Mouse (Mus musculus): ENCODE measurements around the gene Aqp7. TPM values are rescaled to one million over a fixed set of nuclear protein-coding genes. Genes with fewer than 3 reads are reported as not detected.

The Aqp7 gene
- polyA plus RNA-seq (2012; ENCODE audit: insufficient read depth, low replicate concordance): not detected in 2 replicates

DNA sequence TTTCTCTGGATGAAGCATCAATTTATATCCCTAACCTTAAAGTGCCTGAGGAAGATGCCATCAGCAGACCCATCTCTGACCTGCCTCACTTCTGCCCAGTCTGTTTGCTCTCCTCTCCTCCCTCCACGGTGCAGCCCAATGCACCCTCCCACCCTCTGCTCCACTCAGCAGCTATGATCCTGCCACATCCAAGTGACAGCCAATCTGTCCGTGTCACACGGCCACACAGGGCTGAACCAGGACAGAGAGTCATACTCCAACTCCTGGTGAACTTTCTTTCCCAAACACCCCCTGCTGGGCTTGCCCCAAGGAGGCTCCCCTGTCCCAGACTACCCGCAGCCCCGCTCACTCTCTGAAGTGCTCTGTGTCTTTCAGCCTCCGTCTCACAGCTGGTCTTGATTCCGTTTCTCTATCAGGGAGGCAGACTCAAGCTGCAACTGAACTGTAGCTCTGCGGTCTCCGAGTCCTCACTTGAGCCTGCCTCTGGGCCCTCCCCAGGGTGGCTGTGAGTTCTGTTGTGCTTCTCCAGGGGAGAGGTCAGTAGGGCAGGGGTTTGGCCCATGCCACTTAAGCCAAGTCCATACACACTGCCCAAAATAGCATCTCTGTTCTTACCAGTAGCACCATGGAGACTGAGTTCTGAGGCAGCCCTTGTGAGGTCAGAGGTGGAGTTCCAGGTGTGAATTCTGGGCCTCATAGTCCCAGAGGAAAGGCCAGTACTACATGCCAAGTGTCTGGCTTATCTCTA is at the start of gene Aqp7:
TSS of gene Aqp7 (minus strand) at position 616 of the 748 bp plus-strand sequence.
- H3K27me3 ChIP-seq (replicated peaks): peaks cover 50% of the 10 kb centered on the region
- no peaks in the 10 kb centered on the region for H3K36me3 ChIP-seq (replicated peaks; ENCODE audit: low read length)
- TF ChIP-seq FLI1 (IDR thresholded peaks at IDR 0.05; ENCODE audit: low read length) (no peak), GATA1 (IDR thresholded peaks at IDR 0.05; ENCODE audit: borderline replicate concordance, low read length) (no peak)
- H3K4me1 ChIP-seq: peaks cover 6% of the 10 kb centered on the region
- H3K9me3 ChIP-seq: no peaks in the 10 kb centered on the region
- no peak within 1 kb of the TSS for H3K4me3 ChIP-seq (replicated peaks)

DNA sequence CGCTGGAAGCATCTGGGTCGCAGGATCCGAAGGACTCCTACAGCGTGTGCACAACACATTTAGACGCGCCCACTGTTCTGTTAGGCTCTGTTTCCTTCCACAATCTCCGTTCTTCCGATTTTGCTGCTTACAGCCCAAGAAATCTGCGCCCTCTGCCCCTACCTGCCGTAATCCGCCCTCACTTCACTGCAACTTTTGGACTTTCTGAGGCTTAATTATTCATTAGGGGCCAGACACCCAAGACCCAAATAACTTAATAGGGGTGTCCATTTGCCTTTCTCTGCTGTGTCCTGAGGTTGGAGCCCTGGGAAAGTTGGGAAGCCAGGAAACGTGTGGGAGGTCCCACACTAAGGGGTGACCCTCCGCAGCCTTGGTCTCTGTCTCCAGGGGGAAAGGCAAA is 49.4 kb upstream of the Aqp7 start:
- no peak overlapping the region for H3K4me3 ChIP-seq (replicated peaks)

DNA sequence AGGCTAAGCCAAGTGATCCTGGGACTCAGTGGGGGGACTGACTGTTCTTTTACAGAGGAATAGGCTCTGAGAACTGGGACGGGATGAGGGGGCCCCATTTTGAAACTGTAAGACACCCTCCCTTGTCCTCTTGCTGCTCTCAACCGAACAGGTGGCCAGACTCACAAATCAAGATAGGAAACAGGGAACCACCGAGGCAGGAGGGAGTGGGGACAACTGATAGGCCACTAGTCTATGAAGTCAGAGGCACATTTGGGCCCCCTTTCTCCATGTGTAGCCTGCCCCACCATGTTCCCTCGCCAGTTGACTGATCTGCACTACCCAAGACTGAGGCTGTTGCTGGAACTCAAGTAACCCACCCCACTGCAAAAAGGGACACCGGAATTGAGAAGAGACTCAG is 48.9 kb upstream of the Aqp7 start:
- TF ChIP-seq FLI1 (IDR thresholded peaks at IDR 0.05; ENCODE audit: low read length): no peak
- no peak for TF ChIP-seq GATA1 (IDR thresholded peaks at IDR 0.05; ENCODE audit: borderline replicate concordance, low read length)

More for the DNA sequence above, 49.4 kb upstream of the Aqp7 start:
- no peaks in the 10 kb centered on the region for H3K36me3 ChIP-seq (replicated peaks; ENCODE audit: low read length)
- no peaks in the 10 kb centered on the region for H3K9me3 ChIP-seq
- TF ChIP-seq FLI1 (IDR thresholded peaks at IDR 0.05; ENCODE audit: low read length) (no peak), GATA1 (IDR thresholded peaks at IDR 0.05; ENCODE audit: borderline replicate concordance, low read length) (no peak)
- peaks cover 13% of the 10 kb centered on the region for H3K4me1 ChIP-seq
- H3K27me3 ChIP-seq (replicated peaks): peaks cover 85% of the 10 kb centered on the region

DNA sequence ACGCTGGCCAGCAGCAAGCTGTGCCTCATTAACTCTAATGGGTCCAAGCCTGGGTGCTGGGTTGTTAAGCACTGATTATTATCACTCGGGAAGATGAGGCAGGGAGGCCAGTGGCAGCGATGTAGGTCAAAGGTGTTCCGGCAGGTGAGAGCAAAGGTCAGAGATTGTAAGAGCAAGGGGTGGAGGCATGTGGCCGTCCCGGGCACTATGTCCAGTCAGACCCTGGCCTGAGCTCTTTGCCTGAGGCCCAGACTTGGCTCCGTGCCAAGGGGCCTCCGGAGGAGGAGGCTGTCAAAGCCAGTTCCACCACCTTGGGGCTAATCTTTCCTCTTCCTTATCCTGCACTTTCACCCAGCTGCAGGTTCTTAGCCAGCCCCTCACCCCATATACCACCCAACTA is 48.2 kb upstream of the Aqp7 start:
- TF ChIP-seq GATA1 (IDR thresholded peaks at IDR 0.05; ENCODE audit: borderline replicate concordance, low read length): no peak
- no peak for TF ChIP-seq FLI1 (IDR thresholded peaks at IDR 0.05; ENCODE audit: low read length)
- Histone ChIP-seq H3K4me3 (replicated peaks) (no peak overlapping the region), H3K9me3 (no peaks in the 10 kb centered on the region), H3K4me1 (peaks cover 13% of the 10 kb centered on the region), H3K36me3 (replicated peaks; ENCODE audit: low read length) (no peaks in the 10 kb centered on the region), H3K27me3 (replicated peaks) (peaks cover 87% of the 10 kb centered on the region)

More for the DNA sequence above, 48.9 kb upstream of the Aqp7 start:
- Histone ChIP-seq H3K36me3 (replicated peaks; ENCODE audit: low read length) (no peaks in the 10 kb centered on the region), H3K9me3 (no peaks in the 10 kb centered on the region), H3K4me1 (peaks cover 13% of the 10 kb centered on the region), H3K27me3 (replicated peaks) (peaks cover 84% of the 10 kb centered on the region), H3K4me3 (replicated peaks) (no peak overlapping the region)

DNA sequence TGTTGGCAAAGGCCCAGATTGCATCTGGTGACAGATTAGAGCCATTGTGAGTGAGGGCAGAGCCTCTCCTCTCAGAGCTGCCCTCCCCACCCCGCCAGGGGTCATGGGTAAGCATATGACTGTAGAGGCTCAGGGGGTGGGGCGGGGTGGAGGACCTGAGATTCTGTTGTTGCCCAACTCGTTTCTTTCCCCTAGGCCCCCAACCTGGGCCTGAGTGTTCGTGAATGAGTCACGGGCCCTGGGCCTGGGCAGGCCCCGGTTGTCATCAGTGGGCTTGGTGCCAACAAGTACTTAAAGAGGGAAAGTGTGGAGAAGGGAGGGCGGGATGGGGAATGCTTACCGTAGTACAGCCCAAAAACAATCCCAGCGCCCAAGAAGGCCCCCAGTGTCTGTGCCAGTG is 46.4 kb upstream of the Aqp7 start:
- TF ChIP-seq FLI1 (IDR thresholded peaks at IDR 0.05; ENCODE audit: low read length) (no peak), GATA1 (IDR thresholded peaks at IDR 0.05; ENCODE audit: borderline replicate concordance, low read length) (no peak)
- Histone ChIP-seq H3K27me3 (replicated peaks) (peaks cover 83% of the 10 kb centered on the region), H3K36me3 (replicated peaks; ENCODE audit: low read length) (no peaks in the 10 kb centered on the region), H3K4me1 (peaks cover 13% of the 10 kb centered on the region), H3K9me3 (no peaks in the 10 kb centered on the region), H3K4me3 (replicated peaks) (no peak overlapping the region)

DNA sequence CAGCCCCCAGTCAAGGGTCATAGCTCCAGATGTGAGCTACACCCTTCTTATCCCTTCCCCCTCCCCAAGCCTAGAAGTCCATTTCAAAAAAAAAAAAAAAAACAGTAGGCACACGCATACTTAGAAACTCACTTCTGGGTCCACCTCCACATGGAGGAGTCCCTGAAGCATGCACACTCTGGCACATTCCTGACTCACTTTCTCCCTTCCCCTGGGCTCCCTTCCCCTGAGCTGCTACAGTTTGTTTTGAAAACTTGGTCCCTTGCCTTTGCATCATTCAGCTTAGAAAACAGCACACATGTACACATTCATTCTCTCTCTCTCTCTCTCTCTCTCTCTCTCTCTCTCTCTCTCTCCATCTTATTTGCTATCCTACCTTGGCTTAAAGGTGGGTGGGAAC is 45.0 kb upstream of the Aqp7 start:
- TF ChIP-seq FLI1 (IDR thresholded peaks at IDR 0.05; ENCODE audit: low read length) (no peak), GATA1 (IDR thresholded peaks at IDR 0.05; ENCODE audit: borderline replicate concordance, low read length) (no peak)
- no peak overlapping the region for H3K4me3 ChIP-seq (replicated peaks)
- peaks cover 86% of the 10 kb centered on the region for H3K27me3 ChIP-seq (replicated peaks)
- no peaks in the 10 kb centered on the region for H3K36me3 ChIP-seq (replicated peaks; ENCODE audit: low read length)
- no peaks in the 10 kb centered on the region for H3K9me3 ChIP-seq
- H3K4me1 ChIP-seq: peaks cover 4% of the 10 kb centered on the region

DNA sequence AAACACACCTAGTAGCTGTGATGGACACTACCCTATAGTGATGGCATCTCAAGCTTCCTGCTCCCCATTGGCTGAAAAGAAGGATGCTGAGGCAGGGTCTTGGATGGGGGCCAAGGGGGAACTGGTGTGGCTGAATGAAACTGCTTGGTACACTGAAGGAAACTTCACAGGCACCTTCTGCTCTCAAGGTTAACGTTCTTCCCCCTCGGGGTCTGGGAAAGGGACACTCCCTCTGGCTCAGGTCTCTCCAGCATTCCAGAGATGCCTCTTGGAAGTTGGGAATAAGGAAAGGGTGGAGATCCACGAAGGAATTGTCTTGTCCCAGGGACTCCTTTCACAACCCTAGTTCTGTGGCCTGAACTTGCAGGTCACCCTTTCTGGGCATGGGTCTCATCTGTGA is 43.5 kb upstream of the Aqp7 start:
- Histone ChIP-seq H3K27me3 (replicated peaks) (peaks cover 84% of the 10 kb centered on the region), H3K9me3 (no peaks in the 10 kb centered on the region), H3K4me1 (no peaks in the 10 kb centered on the region; the same call in 1 of the 2 replicates), H3K4me3 (replicated peaks) (no peak overlapping the region), H3K36me3 (replicated peaks; ENCODE audit: low read length) (no peaks in the 10 kb centered on the region)
- TF ChIP-seq FLI1 (IDR thresholded peaks at IDR 0.05; ENCODE audit: low read length): no peak
- no peak for TF ChIP-seq GATA1 (IDR thresholded peaks at IDR 0.05; ENCODE audit: borderline replicate concordance, low read length)

DNA sequence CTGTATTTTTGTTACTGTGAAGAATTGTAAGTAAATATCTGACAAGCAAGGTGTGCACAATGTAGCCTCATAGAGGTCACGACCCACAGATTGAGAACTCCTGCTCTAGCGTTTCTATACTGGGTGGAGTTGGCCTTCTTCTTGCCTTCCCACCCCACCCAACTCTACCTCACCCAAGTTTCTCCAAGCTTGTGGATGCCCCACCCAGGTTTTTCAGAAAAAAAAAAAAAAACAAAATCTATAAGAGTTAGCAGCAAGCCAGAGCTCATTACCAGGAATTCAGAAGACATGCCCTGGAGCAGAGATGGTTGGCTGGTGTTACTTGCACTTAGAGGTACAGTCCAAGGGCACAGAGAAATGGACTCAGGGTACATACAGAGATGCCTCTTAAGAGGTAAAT is 41.8 kb upstream of the Aqp7 start:
- Histone ChIP-seq H3K9me3 (peaks cover 1% of the 10 kb centered on the region; the same call in 1 of the 2 replicates), H3K4me1 (no peaks in the 10 kb centered on the region; the same call in 1 of the 2 replicates), H3K36me3 (replicated peaks; ENCODE audit: low read length) (no peaks in the 10 kb centered on the region), H3K4me3 (replicated peaks) (no peak overlapping the region), H3K27me3 (replicated peaks) (peaks cover 75% of the 10 kb centered on the region)
- TF ChIP-seq GATA1 (IDR thresholded peaks at IDR 0.05; ENCODE audit: borderline replicate concordance, low read length) (no peak), FLI1 (IDR thresholded peaks at IDR 0.05; ENCODE audit: low read length) (no peak)

DNA sequence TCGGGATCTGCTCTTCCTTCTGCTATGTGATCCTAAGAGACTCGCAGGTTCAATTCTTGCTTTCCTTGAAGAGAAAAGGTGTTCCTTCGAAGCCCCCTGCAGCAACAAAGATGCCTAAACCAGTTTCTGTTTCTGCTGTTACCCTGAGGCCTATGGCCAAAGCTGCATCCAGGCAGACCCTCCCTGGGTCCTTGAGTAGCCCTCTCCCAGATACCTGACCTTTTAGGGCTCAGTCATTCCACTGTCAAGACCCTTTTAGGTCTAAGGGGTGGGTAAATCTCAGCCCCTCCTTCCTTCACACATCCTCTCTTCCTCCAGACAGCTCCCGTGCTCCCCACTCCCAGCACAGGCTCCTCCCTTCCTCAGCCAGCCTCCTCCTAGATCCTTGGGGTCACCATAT is 41.2 kb upstream of the Aqp7 start:
- peaks cover 75% of the 10 kb centered on the region for H3K27me3 ChIP-seq (replicated peaks)
- no peaks in the 10 kb centered on the region for H3K36me3 ChIP-seq (replicated peaks; ENCODE audit: low read length)
- TF ChIP-seq GATA1 (IDR thresholded peaks at IDR 0.05; ENCODE audit: borderline replicate concordance, low read length): no peak
- H3K9me3 ChIP-seq: peaks cover 4% of the 10 kb centered on the region; the same call in 1 of the 2 replicates
- H3K4me1 ChIP-seq: no peaks in the 10 kb centered on the region; the same call in 1 of the 2 replicates
- no peak overlapping the region for H3K4me3 ChIP-seq (replicated peaks)

DNA sequence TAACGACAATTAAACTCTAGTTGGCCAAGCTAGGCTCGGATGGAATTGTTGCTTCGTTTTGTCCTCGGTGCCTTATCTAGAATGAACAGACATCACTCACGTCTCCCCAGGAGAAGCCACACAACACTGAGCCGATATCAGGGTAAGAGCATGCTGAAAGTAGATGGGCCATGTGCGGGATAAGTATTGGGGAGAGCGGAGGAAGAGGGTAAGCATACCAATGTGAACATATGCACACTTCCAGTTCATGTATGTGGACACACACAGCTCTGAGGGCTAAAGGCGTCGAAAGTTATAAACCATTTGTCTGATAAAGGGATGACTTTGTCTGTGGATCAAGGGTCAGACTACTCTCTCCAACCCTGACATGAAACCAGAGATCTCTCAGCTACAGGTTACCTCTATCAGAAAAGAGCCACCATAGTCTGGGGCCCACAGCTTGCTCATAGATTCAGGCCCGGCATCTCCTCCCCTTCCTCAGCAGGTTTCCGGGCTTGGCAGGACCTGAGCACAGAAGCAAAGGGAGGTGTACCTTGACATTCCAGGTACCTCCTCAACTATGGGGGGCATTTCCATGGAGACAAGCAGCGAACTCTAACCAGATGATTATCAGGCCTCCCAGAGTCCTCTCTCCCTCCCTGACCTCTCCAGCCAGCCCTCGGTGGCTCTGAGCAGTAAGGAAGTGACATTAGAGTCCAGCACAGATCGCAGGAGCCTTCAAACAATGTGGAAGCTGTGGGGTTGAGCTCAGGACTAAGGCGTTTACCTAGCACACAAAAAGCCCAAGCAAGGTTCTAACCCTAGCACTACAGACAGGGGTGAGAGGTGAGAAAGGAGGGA is 39.7 kb upstream of the Aqp7 start:
- no peak for TF ChIP-seq FLI1 (IDR thresholded peaks at IDR 0.05; ENCODE audit: low read length)
- TF ChIP-seq GATA1 (IDR thresholded peaks at IDR 0.05; ENCODE audit: borderline replicate concordance, low read length): no peak
- H3K4me3 ChIP-seq (replicated peaks): no peak overlapping the region
- peaks cover 4% of the 10 kb centered on the region; the same call in 1 of the 2 replicates for H3K9me3 ChIP-seq
- peaks cover 76% of the 10 kb centered on the region for H3K27me3 ChIP-seq (replicated peaks)
- no peaks in the 10 kb centered on the region for H3K36me3 ChIP-seq (replicated peaks; ENCODE audit: low read length)
- H3K4me1 ChIP-seq: no peaks in the 10 kb centered on the region; the same call in 1 of the 2 replicates
